24 mouse cellular contexts compared by ENCODE assay signal in the genomic region with DNA sequence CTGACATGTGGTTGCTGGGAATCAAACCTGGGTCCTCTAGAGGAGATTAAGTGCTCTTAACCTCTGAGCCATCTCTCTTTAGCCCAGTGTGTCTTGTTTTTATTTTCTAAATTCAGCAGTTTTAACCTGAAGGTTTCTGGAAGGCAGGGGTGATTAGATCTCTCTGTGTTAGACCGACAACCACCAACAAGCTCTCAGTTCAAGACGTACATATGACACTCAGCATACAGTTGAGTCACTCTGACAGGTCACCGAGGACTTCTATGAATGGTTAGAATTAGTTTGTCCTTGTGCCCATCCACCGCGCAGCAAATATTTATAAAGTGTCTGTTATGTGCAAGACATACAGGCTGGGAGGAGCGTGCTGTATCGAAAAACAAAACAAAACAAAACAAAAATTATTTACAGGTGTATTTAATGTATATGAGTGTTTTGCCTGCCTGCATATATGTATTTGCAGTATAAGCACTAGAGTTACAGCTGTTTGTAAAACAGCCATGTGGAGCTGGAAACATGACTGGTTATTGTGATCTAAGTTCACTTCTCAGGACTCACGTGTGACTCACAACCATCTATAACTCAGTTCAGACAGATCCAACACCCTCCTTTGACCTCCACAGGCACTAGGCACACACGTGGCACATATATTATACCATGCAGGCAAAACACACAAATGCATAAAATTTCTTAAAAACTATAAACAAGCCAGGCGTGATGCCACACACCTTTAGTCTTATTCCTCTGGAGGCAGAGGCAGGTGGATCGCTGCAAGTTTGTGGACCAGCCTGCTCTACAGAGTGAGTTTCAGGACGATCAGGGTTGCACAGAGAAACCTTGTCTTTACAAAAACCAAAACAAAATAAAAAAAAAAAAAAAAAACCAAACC.
DNase-seq lines count a peak whose midpoint lies in the region; ATAC-seq and TF ChIP-seq lines count a peak whose summit lies in the region.
"Had no signal": no experiment of that assay in that cellular context is flagged by ENCODE, and none has a peak within 500 bp of the region (broad histone marks: within the 10 kb centered on the region; RNA-seq: fewer than 3 reads in every experiment).

No protein-coding gene starts in this region.

- no peaks in the 10 kb centered on the region for H3K9me3 ChIP-seq in intestine, postnatal 0 days (ENCODE audit: control insufficient read depth)
- no peaks in the 10 kb centered on the region for H3K9me3 ChIP-seq in intestine, embryonic 15.5 days
- no peaks in the 10 kb centered on the region for H3K9me3 ChIP-seq in limb, embryonic 15.5 days
- H3K9me3 ChIP-seq in midbrain, embryonic 13.5 days: no peaks in the 10 kb centered on the region
- H3K9me3 ChIP-seq: forebrain, embryonic 15.5 days; heart, embryonic 15.5 days; neural tube, embryonic 15.5 days had no signal

- DNase-seq in induced T-regulatory cell, adult 2 months (ENCODE audit: low read depth): peak; percentile 82
- no peak for DNase-seq in heart, postnatal 14 days
- DNase-seq: cerebellum, adult 11 months; cerebellum, postnatal 14 days; gastrocnemius, postnatal 14 days; heart, adult 2 months; kidney, adult 8-10 months; kidney, postnatal 14 days; liver; midbrain, embryonic 14.5 days; right cerebral cortex, postnatal 4 days; thymus, postnatal 25 days had no signal

- no peaks in the 10 kb centered on the region for H3K36me3 ChIP-seq in intestine, postnatal 0 days (ENCODE audit: control insufficient read depth, insufficient read depth)
- H3K36me3 ChIP-seq in intestine, embryonic 15.5 days: no peaks in the 10 kb centered on the region
- H3K36me3 ChIP-seq in limb, embryonic 15.5 days: no peaks in the 10 kb centered on the region
- no peaks in the 10 kb centered on the region for H3K36me3 ChIP-seq in midbrain, embryonic 13.5 days
- H3K36me3 ChIP-seq: forebrain, embryonic 15.5 days; heart, embryonic 15.5 days; neural tube, embryonic 15.5 days had no signal

- H3K9ac ChIP-seq in intestine, postnatal 0 days (ENCODE audit: low read depth, low read length): no peak overlapping the region
- H3K9ac ChIP-seq in intestine, embryonic 15.5 days: no peak overlapping the region
- no peak overlapping the region for H3K9ac ChIP-seq in limb, embryonic 15.5 days
- H3K9ac ChIP-seq in midbrain, embryonic 13.5 days (replicated peaks): no peak overlapping the region
- H3K9ac ChIP-seq: forebrain, embryonic 15.5 days; heart, embryonic 15.5 days; neural tube, embryonic 15.5 days had no signal

- H3K27ac ChIP-seq in intestine, postnatal 0 days (ENCODE audit: low read depth, low read length): no peak overlapping the region
- H3K27ac ChIP-seq in intestine, embryonic 15.5 days: no peak overlapping the region
- peak overlapping the region; percentile 83 for H3K27ac ChIP-seq in limb, embryonic 15.5 days
- H3K27ac ChIP-seq in midbrain, embryonic 13.5 days: no peak overlapping the region
- H3K27ac ChIP-seq: heart, adult 2 months; layer of hippocampus, adult 2 months; neural tube, embryonic 15.5 days had no signal

- H3K4me3 ChIP-seq in intestine, postnatal 0 days (ENCODE audit: low read depth, low read length): no peak overlapping the region
- H3K4me3 ChIP-seq in intestine, embryonic 15.5 days (replicated peaks): no peak overlapping the region
- no peak overlapping the region for H3K4me3 ChIP-seq in limb, embryonic 15.5 days
- no peak overlapping the region for H3K4me3 ChIP-seq in midbrain, embryonic 13.5 days (replicated peaks)
- H3K4me3 ChIP-seq: forebrain, embryonic 15.5 days; heart, adult 2 months; heart, embryonic 15.5 days; layer of hippocampus, adult 2 months; neural tube, embryonic 15.5 days had no signal

- 84% methylated on average over 12 of the region's 12 CpGs for WGBS in intestine, postnatal 0 days
- 86% methylated on average over 12 of the region's 12 CpGs for WGBS in intestine, embryonic 15.5 days
- WGBS in limb, embryonic 15.5 days: 71% methylated on average over 12 of the region's 12 CpGs
- 91% methylated on average over 12 of the region's 12 CpGs for WGBS in midbrain, embryonic 13.5 days

- intact Hi-C loops in heart, postnatal 14 days (cut with DNase I): no loop called here

- peak; percentile 52; the same call in 1 of the 2 replicates for ATAC-seq in intestine, postnatal 0 days
- no peak for ATAC-seq in intestine, embryonic 15.5 days
- peak; percentile 50 for ATAC-seq in activated CD4-positive, CD25-positive, alpha-beta regulatory T cell, adult 4 months
- no peak for ATAC-seq in limb, embryonic 15.5 days (ENCODE audit: insufficient number of reproducible peaks, low FRiP score, low TSS enrichment, low read depth)
- ATAC-seq in megakaryocyte, adult 5-6 weeks (ENCODE audit: poor library complexity, severe bottlenecking): no peak
- no peak for ATAC-seq in midbrain, embryonic 13.5 days
- ATAC-seq: forebrain, embryonic 15.5 days; hindbrain, embryonic 16.5 days; lung, postnatal 0 days had no signal

- no peaks in the 10 kb centered on the region for H3K27me3 ChIP-seq in intestine, postnatal 0 days (replicated peaks; ENCODE audit: control insufficient read depth, insufficient read depth, low read length)
- H3K27me3 ChIP-seq in intestine, embryonic 15.5 days (replicated peaks): no peaks in the 10 kb centered on the region
- no peaks in the 10 kb centered on the region for H3K27me3 ChIP-seq in limb, embryonic 15.5 days
- no peaks in the 10 kb centered on the region for H3K27me3 ChIP-seq in midbrain, embryonic 13.5 days
- H3K27me3 ChIP-seq: forebrain, embryonic 15.5 days; heart, embryonic 15.5 days; neural tube, embryonic 15.5 days had no signal

- peaks cover 6% of the 10 kb centered on the region for H3K4me1 ChIP-seq in intestine, postnatal 0 days (replicated peaks; ENCODE audit: control insufficient read depth, insufficient read depth, low read length)
- H3K4me1 ChIP-seq in intestine, embryonic 15.5 days (replicated peaks): 0 out of 2 replicates have a peak, but pooled peaks cover 3% of the 10 kb centered on the region
- peaks cover 29% of the 10 kb centered on the region for H3K4me1 ChIP-seq in limb, embryonic 15.5 days
- H3K4me1 ChIP-seq in midbrain, embryonic 13.5 days (replicated peaks): peaks cover 37% of the 10 kb centered on the region

- no peak for TF ChIP-seq CTCF in intestine, postnatal 0 days (IDR thresholded peaks at IDR 0.05; ENCODE audit: low read depth)

- no peak overlapping the region for H3K4me2 ChIP-seq in intestine, postnatal 0 days (replicated peaks; ENCODE audit: low read depth)
- H3K4me2 ChIP-seq in intestine, embryonic 15.5 days (replicated peaks): no peak overlapping the region
- H3K4me2 ChIP-seq in limb, embryonic 15.5 days: no peak overlapping the region
- no peak overlapping the region for H3K4me2 ChIP-seq in midbrain, embryonic 13.5 days (replicated peaks)
- H3K4me2 ChIP-seq: forebrain, embryonic 15.5 days; heart, embryonic 15.5 days; neural tube, embryonic 15.5 days had no signal

Comparison
In these comparisons a context has a peak if more than half of its experiments do, and no peak if none do; other contexts are left out.
1. ATAC-seq: peak in intestine, postnatal 0 days (single experiment) and activated CD4-positive, CD25-positive, alpha-beta regulatory T cell, adult 4 months (single experiment); none in intestine, embryonic 15.5 days (single experiment), limb, embryonic 15.5 days (single experiment), megakaryocyte, adult 5-6 weeks (single experiment) and midbrain, embryonic 13.5 days (single experiment).